Mouse (Mus musculus) brain, embryonic 14.5 days (tissue): Measurements from ENCODE around the gene Dennd2c.

ENCODE experiments used
- CTCF ChIP-seq: fragments of 200-500 bp; IDR thresholded peaks from 2 replicates; pipeline ENCODE4 v1.5.1; 2012; ENCODE audit warnings: inconsistent platforms, mild to moderate bottlenecking, moderate library complexity, borderline replicate concordance; ENCODE audit not compliant: insufficient read depth, insufficient read length; ENCODE audit errors: extremely low read depth
- POLR2A ChIP-seq: fragments of 200-500 bp; IDR thresholded peaks from 2 replicates; pipeline ENCODE4 v1.6.1; 2012; ENCODE audit warnings: mild to moderate bottlenecking, inconsistent platforms, borderline replicate concordance; ENCODE audit not compliant: poor library complexity, insufficient read depth, insufficient read length, severe bottlenecking; ENCODE audit errors: extremely low read depth

GRCm38 (mm10) chr3:103188451-103188850 lies 86.0 kb downstream of the Dennd2c start:
- TF ChIP-seq POLR2A (no peak), CTCF (no peak)
